Mouse (Mus musculus): ENCODE results near the gene Tnfsf11. TPM values are rescaled to one million over a fixed set of nuclear protein-coding genes. Genes with fewer than 3 reads are reported as not detected.

Gene Tnfsf11
- total RNA-seq (2023): not detected

GRCm38 (mm10) chr14:78307286-78308237, at the start of gene Tnfsf11:
Gene Tnfsf11 (minus strand): TSS chr14:78308043.

Other genes with a start within 250 kb of the Tnfsf11 start
- gene Fam216b, start 219.0 kb downstream of the Tnfsf11 start, total RNA-seq (2023): not detected
- 10 to 100 TPM; 27.1 to 28.7 TPM for gene Akap11, start 228.8 kb upstream of the Tnfsf11 start, total RNA-seq (2023)

Data from neutrophil, adult 83 days (primary cell).